Mouse (Mus musculus): ENCODE measurements around the gene Onecut1.

Onecut1 gene

DNA sequence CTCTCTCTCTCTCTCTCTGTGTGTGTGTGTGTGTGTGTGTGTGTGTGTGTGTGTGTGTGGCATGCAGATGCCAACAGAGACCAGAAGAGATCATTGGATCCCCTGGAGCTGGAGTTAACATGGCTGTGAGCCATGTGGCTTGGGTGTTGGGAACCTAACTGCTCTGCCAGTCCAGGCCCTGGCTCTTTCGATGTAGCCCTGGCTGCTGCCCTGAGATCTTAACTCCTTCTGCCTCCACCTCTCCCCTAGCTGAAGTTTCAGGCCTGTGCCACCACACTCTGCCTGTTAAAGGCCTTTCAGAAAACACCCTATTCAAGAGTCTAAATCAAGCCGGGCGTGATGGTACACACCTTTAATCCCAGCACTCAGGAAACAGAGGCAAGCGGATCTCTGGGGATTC is 49.7 kb downstream of the Onecut1 start:
- DNase-seq (ENCODE audit: low read depth, low spot score): no peak

DNA sequence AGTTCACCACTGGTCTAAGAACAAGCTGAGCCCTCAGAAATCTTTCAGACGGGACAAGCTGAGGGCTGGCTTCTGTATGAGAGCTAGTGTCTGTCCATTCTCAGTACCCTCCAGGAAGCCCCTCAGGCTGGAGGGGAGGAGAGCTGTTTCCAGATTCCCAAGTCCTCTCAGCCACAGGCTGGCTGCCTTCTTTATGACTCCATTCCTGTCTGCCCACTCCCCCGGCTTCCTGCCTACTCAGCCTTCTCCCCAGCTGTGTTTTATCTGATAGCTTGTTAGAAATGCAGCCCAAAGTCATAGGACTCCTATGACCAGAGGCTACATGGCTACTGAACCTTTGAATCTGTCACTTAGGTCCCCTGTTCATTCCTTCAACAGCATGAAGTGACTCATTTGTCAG is 50.2 kb downstream of the Onecut1 start:
- peak; percentile 23 for DNase-seq (ENCODE audit: low read depth, low spot score)

GRCm38 (mm10) chr9:74912619-74913376 is 51.1 kb downstream of the Onecut1 start:
- peak; percentile 71 for DNase-seq (ENCODE audit: low read depth, low spot score)

GRCm38 (mm10) chr9:74915611-74916010 is 53.9 kb downstream of the Onecut1 start:
- no peak for DNase-seq (ENCODE audit: low read depth, low spot score)

- no peak for DNase-seq (ENCODE audit: low read depth, low spot score)
These were observed 58.7 kb downstream of the Onecut1 start for GRCm38 (mm10) chr9:74920450-74920849.

DNA sequence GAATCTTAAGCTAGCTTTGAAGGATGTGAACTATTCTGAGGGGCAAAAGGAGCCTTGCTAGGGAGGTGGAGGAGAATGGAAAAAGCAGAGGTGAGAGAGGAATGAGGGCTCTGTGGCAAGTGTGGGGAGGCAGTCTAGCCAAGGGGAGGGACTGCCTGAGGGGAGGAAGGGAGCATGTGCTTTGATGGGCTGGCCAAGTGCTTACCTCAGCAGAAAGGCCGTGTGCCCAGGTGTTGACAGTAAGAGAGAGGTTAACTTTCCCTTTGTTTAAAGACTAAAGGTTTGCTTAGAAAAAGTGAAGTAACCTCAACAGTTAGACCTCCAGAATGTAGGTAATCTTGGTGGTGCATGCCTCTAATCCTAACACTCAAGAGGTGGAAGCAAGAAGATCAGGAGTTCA is 59.7 kb downstream of the Onecut1 start:
- no peak for DNase-seq (ENCODE audit: low read depth, low spot score)

DNA sequence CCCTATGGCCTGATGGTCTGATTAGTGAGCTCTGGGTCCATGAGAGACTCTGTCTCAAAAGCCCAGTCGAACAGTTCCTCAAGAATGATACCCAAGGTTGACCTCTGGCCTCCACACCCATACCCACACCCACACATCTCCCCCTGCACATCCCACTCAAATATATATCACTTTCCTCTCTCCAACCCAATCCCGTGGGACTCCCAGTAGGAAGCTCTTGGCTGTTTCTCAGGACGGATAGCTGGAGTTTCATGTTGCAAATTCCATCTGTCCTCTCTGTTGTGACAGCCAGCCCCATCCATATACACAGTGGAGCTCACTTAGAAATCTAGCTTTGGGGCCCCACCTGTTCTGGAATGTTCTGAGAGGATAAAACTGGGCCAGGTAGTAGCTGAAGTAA is 61.2 kb downstream of the Onecut1 start:
- no peak for DNase-seq (ENCODE audit: low read depth, low spot score)

GRCm38 (mm10) chr9:74923291-74923977 is 61.7 kb downstream of the Onecut1 start:
- no peak for DNase-seq (ENCODE audit: low read depth, low spot score)

DNA sequence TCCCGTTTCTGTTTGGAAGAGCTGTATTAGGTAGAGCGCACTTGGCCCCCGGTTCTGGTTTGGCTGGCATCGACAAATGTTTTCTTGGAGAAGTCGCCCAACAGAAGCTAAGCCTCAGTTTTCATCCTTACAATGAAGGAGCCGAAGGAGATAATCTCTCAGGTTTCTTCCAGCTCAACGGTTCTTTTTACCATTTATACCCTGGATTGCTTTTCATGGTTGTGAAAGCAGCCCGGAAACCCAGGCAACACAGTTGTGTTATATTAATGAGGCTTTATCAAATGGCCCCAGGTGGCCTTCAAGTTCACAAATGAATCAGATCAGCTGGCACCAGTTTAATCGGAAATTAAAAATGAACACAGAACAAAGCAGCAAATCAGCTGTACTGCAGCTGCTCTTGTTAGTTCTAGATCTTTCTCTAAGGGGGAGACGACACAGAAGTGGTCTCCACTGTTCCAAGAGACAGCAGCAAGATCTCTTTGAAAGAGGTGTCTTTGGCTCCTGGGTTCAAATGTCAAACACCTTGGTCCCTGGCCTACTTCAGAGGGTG is 63.6 kb downstream of the Onecut1 start:
- no peak for DNase-seq (ENCODE audit: low read depth, low spot score)

DNA sequence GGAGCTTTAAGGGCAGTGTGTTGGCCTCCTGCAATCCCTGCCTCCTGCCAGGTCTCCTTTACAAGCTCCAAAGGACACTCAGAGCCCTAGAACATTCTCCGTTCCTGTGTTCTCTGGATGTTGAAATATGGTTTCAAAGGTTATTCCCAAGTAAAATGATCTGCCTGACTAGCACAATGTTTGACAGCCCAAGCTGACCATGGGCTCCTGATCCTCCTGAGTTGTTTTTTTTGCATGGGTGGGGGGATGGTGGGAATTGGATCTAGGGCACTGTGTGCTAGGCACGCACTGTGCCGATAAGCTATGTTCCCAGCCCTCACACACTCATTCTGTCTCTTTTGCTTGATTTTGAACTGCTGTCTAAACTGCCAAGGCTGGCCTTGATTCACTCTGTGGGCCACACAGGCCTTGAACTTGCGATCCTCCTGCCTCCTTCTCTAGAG is 68.3 kb downstream of the Onecut1 start:
- no peak for DNase-seq (ENCODE audit: low read depth, low spot score)

GRCm38 (mm10) chr9:74930653-74931052 is 68.9 kb downstream of the Onecut1 start:
- DNase-seq (ENCODE audit: low read depth, low spot score): no peak

DNA sequence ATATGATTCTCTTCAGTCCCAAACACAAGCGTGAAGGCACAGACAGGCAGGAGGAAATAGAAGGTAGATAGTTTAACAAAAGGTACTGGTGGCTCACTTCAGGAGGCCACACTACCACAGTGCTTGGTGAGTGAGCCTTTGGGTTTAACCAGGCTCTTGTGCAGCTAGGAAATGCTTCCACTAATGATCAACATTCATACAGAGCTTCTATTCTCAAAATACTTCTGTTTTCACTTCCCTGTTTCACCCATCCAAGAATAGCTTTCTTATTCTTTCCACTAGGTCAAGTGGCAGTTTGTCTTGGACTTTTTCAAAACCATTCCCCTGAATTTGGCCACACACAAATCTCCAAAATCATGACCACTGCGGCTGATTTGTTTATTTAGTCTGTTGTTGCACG is 73.6 kb downstream of the Onecut1 start:
- no peak for DNase-seq (ENCODE audit: low read depth, low spot score)

GRCm38 (mm10) chr9:74937761-74938160 is 76.0 kb downstream of the Onecut1 start:
- DNase-seq (ENCODE audit: low read depth, low spot score): no peak

GRCm38 (mm10) chr9:74938670-74939534 is 77.2 kb downstream of the Onecut1 start:
- DNase-seq (ENCODE audit: low read depth, low spot score): no peak

All from forelimb bud, embryonic 11.5 days (tissue).